Mouse (Mus musculus): ENCODE results near the gene Pcbp3.

Gene Pcbp3

GRCm38 (mm10) chr10:76931122-76931521, 30.6 kb downstream of the Pcbp3 start:
- peak; percentile 25 for DNase-seq (ENCODE audit: extremely low read depth, low read depth, low spot score)

GRCm38 (mm10) chr10:76924441-76924840, 37.2 kb downstream of the Pcbp3 start:
- no peak for DNase-seq (ENCODE audit: extremely low read depth, low read depth, low spot score)

- no peak for DNase-seq (ENCODE audit: extremely low read depth, low read depth, low spot score)
Measured at GRCm38 (mm10) chr10:76918086-76918485, 43.6 kb downstream of the Pcbp3 start.

- DNase-seq (ENCODE audit: extremely low read depth, low read depth, low spot score) = no peak
Measured at GRCm38 (mm10) chr10:76906434-76906833, 55.3 kb downstream of the Pcbp3 start.

GRCm38 (mm10) chr10:76905935-76906341, 55.7 kb downstream of the Pcbp3 start:
- DNase-seq (ENCODE audit: extremely low read depth, low read depth, low spot score) = no peak

- DNase-seq (ENCODE audit: extremely low read depth, low read depth, low spot score) = no peak
Measured at GRCm38 (mm10) chr10:76903694-76904093, 58.0 kb downstream of the Pcbp3 start.

GRCm38 (mm10) chr10:76903099-76903498, 58.6 kb downstream of the Pcbp3 start:
- DNase-seq (ENCODE audit: extremely low read depth, low read depth, low spot score) = no peak

GRCm38 (mm10) chr10:76902588-76902987, 59.1 kb downstream of the Pcbp3 start:
- no peak for DNase-seq (ENCODE audit: extremely low read depth, low read depth, low spot score)

GRCm38 (mm10) chr10:76898428-76898827, 63.3 kb downstream of the Pcbp3 start:
- DNase-seq (ENCODE audit: extremely low read depth, low read depth, low spot score) = no peak

- DNase-seq (ENCODE audit: extremely low read depth, low read depth, low spot score) = no peak
Measured at GRCm38 (mm10) chr10:76891456-76891855, 70.2 kb downstream of the Pcbp3 start.

- DNase-seq (ENCODE audit: extremely low read depth, low read depth, low spot score) = no peak
Measured at GRCm38 (mm10) chr10:76883442-76884244, 78.0 kb downstream of the Pcbp3 start.

GRCm38 (mm10) chr10:76882644-76883441, 78.8 kb downstream of the Pcbp3 start:
- no peak for DNase-seq (ENCODE audit: extremely low read depth, low read depth, low spot score)

- DNase-seq (ENCODE audit: extremely low read depth, low read depth, low spot score) = no peak
Measured at GRCm38 (mm10) chr10:76881900-76882299, 79.8 kb downstream of the Pcbp3 start.

- no peak for DNase-seq (ENCODE audit: extremely low read depth, low read depth, low spot score)
Measured at GRCm38 (mm10) chr10:76875310-76875709, 86.4 kb downstream of the Pcbp3 start.

GRCm38 (mm10) chr10:76874879-76875278, 86.8 kb downstream of the Pcbp3 start:
- DNase-seq (ENCODE audit: extremely low read depth, low read depth, low spot score) = no peak

- DNase-seq (ENCODE audit: extremely low read depth, low read depth, low spot score) = no peak
Measured at GRCm38 (mm10) chr10:76874398-76874797, 87.3 kb downstream of the Pcbp3 start.

GRCm38 (mm10) chr10:76873948-76874347, 87.7 kb downstream of the Pcbp3 start:
- DNase-seq (ENCODE audit: extremely low read depth, low read depth, low spot score) = peak; percentile 2

- DNase-seq (ENCODE audit: extremely low read depth, low read depth, low spot score) = no peak
Measured at GRCm38 (mm10) chr10:76872736-76873135, 89.0 kb downstream of the Pcbp3 start.

GRCm38 (mm10) chr10:76865936-76866335, 95.8 kb downstream of the Pcbp3 start:
- DNase-seq (ENCODE audit: extremely low read depth, low read depth, low spot score) = no peak

GRCm38 (mm10) chr10:76860998-76861397, 100.7 kb downstream of the Pcbp3 start:
- DNase-seq (ENCODE audit: extremely low read depth, low read depth, low spot score) = no peak

- no peak for DNase-seq (ENCODE audit: extremely low read depth, low read depth, low spot score)
Measured at GRCm38 (mm10) chr10:76859355-76860127, 102.1 kb downstream of the Pcbp3 start.

All from fat pad, adult 2 months (tissue).